Mouse (Mus musculus) thymus, postnatal 25 days (tissue): ENCODE results near the gene Ndufs1.

ENCODE experiments used
- DNase-seq: peaks from one replicate; pipeline ENCODE4 v3.0.0; 2022

The Ndufs1 gene

GRCm38 (mm10) chr1:63115096-63115495 lies 61.5 kb downstream of the Ndufs1 start:
- DNase-seq: no peak

DNA sequence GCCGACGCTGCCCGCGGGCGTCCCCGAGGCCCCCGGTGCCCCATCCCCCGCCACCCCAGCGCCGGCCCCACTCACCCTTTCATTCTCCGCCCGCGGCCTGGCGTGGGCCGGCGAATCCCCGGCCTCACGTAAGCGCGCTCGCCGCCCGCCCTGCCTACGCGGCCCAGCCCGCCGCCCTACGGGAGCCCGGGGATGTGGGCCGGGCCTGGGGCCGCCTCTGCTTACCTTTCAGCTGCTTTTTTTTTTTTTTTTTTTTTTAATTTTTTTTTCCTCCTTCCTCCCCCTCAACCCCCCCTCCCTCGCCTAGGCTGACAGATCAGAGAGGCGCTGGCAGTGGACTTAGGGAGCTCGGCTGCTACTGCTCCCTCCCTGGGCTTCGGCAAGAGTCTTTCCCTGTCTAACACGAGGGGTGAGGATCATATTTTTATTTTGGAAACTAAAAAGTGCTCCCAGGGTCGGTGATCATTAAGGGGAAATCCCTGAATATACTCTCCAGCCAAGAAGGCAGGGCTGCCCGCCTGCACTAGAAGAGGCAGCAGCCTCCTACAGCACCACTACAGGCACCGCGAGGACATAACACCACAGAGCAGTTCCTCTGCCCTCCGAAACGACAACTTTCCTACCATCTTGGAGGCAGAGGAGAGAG lies 62.4 kb downstream of the Ndufs1 start, which contains the start of gene Ino80d:
Gene Ino80d (minus strand): TSS at position 532 of the 646 bp plus-strand sequence.
- DNase-seq: peak; percentile 86

DNA sequence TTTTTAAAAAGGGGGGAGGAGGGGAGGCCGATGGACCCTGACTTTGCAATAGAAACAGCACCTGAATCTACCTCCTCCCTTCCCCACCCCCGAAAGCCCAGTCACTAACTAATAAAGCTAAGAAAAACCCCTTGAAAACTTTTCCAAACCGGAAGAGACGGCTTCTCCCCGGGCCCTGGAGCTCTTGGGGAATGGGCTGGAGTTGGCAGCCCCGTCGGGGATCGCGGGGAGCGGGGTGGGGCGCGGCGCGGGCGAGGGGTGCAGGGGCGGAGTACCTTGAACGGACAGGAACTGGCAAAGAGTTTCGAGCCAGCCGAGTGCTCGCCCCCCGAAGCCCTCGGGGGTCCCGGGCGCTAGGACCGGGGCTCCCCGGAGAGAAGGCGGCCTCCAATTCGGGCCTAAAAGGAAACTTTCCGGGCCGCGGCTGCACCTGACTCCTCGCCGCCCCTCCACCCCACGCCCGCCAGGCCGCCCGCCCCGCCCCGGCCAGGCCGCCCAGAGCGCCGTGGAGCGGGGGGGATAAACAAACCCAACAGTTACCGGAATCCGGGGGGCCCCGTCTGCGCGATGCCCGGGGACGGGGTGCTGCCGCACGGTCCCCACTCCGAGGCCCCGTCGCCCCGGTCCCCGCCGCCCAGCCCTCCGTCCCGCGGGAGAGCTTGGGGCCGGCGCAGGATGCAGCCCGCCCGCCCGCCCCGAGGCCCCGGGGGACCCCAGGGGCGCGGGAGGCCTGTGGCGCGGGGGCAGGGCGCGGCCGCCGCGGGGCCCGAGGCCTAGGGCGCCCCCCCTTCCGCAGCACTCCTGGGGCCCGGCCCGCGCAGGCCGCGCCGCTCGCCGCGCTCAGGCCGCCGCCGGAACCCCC lies 63.1 kb downstream of the Ndufs1 start:
- DNase-seq: peak; percentile 77

- peak; percentile 60 for DNase-seq
Measured at GRCm38 (mm10) chr1:63112865-63113261, 63.8 kb downstream of the Ndufs1 start.

DNA sequence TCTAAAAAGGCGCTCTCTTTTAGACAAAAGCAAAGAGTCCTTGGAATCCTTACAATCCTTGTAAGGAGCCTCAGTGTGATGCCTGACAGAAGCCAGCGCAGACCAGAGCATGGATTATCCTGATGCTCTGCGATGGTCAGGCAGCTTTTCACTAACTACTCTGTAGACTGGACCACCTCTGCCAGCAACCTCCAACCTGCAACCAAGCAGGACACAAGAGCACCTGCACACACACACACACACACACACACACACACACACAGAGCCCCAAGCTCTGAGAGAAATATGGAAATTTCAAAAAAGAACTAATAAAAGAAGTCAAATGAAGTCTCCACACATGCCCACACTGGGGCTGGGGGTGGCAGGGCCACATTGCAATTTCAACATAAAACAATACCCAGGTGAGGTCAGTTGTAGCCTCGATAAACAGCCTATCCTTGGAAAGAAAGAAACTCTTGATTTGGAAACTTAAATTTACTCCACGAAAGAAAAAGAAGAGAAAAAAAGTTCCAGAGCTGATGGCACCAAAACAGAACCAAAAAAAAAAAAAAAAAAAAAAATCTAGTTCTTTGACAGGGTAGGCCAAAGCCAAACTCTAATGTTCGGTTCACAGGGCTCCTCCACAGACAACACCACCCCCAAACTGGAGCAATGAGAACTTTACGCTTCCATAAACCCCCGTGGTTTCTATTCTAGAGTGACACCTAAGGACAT lies 64.3 kb downstream of the Ndufs1 start:
- no peak for DNase-seq

GRCm38 (mm10) chr1:63110536-63111285 lies 65.9 kb downstream of the Ndufs1 start:
- peak; percentile 48 for DNase-seq

GRCm38 (mm10) chr1:63107614-63108327 lies 68.9 kb downstream of the Ndufs1 start:
- no peak for DNase-seq

GRCm38 (mm10) chr1:63102758-63103451 lies 73.7 kb downstream of the Ndufs1 start:
- no peak for DNase-seq

GRCm38 (mm10) chr1:63100196-63100595 lies 76.4 kb downstream of the Ndufs1 start:
- DNase-seq: no peak

DNA sequence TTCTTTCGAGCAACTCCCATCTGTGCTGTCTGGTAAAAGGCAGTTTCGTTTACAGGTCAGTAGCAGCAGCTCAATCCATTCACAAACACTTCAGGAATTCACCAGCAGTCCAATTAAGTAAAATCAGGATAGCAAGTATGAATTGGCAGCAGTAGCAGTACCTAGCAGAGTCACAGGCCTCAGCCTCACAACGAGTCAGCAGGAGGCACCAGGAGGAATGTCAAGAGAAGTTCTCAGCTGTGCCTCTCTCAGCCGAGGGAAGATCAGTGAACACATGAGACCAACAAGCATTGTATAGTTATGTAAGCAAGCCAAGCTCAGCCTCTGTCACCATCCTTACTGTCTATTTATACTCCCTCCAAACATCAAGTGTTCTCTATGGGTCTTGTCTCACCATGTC lies 77.8 kb downstream of the Ndufs1 start:
- DNase-seq: no peak

DNA sequence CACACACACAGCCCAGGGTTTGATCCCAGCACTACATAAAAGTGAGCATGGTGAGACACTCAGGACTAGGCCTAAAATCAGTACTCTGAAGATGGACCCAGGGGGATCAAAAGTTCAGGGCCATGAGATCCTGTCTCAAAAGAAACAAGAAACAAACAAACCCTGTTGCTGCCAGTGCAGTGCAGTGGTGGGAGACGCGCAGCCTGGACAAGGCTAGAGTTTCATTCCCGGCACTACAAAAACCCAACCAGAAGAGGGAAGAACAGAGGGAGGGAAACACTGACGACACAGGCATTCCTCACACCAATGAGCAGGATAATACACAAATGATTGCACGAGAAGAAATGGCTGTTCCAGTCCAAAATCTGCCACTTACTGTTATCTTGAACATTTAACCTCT lies 80.6 kb downstream of the Ndufs1 start:
- no peak for DNase-seq
